Mouse (Mus musculus): ENCODE measurements around the gene St6galnac3.

Gene St6galnac3

DNA sequence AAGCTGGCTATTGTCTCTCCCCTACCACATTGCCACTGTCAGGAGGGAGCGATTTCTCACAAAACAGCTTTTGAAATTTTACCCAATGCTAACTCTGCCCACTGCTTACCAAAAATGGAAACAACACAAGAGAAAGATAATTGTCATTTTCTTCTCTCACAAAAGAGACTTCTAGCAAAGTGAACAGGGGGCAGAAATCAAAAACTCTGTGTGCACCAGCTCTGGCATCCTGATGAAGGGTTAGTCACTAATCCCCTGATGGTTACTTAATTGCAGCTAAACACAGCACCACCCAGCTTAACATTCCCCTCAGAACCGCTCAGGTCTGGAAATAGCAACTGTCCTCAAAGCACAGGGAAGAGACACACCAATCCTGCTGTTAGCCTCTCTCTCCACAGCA is 144.3 kb downstream of the St6galnac3 start:
- DNase-seq: no peak

DNA sequence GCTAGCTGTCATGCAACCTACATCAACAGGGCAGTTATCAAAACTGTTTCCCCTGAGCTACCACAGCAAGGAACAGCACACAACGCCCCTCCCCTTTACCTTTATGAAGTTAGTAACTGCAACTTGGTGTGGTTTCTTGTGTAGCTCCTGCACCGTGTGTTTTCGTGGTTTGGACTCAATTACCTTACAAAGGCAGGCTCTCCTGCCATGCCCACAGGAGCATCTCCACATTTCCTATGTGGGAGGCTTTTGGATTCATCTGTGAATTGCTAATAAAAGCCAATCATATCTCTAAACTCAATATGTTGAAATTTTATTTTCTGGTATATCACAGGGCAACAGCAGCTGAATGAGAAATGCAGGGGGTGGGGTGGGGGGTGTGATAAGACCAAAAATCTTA is 144.8 kb downstream of the St6galnac3 start:
- DNase-seq: no peak

DNA sequence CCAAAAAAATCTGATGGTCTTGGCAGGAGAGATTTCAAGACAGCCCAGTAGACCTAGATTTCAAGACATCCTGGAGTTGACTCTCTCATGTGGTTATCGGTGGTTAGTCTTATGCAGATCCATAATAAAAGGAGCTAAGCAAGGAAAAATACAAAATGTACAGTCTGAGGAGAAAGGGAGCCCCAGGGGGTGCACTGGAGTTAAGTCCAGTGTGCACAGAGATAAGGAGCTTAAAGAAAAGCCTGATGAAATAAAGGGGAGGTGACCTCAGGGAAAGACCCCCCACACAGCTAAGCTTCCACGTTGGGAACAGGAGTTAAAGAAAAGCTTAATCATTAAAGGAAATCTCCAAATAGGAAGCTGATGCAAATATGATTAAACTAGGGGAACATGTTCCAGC is 147.7 kb downstream of the St6galnac3 start:
- no peak for DNase-seq

DNA sequence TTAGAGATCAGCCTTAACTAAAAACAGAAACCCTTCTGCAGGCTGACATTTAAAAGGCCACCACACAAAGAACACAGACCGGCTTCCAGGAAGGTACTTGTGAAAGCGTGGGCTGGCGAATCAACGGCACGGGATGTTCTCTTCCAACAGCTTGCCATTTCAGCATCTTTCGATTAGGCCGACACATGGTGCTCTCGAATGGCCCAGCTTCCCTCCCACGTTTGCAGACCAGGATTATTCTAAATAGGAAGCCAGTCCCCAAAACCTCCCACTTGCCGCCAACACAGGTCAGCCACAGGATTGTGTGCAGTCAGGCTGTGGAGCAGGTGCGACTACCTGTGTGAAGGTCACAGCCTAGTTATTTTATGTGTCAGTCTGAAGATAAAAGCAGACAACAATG is 153.8 kb downstream of the St6galnac3 start:
- no peak for DNase-seq

DNA sequence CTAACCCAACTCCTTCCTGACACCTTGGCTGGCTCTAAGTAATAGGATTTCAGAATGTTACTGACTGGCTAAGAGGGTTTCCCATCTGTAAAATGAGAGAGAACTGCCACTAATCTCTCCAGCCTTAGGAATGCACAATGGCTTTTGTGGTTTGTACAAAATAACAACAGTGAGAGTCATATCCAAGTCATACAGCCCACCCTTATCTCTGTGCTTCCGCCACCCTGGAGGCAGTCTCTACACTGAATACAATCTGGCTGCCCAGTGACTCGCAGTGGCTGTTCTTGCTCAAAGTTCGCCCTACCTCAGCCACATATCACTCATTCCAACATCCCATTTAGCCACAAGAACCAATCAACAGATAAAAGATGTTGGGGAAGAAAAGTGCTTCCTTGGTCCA is 156.2 kb downstream of the St6galnac3 start:
- no peak for DNase-seq

DNA sequence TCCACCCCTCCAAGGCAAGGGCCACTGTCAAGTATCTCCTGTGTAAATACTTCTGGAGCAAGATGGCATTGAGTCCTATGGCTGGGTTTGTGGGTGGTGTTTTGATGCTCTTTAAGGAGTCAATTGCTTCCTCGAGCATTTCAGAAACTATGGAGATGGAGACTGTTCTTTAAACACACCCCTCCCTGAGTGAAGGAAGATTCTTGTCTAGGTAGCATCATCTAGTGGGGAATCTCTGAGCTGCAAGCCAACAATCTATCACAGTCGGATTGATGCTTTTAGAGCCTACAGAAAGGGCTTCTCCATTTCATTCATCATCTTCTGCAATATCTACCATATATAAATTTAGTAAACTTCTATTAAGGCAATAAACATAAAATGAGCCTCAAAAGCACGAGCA is 157.1 kb downstream of the St6galnac3 start:
- DNase-seq: no peak

DNA sequence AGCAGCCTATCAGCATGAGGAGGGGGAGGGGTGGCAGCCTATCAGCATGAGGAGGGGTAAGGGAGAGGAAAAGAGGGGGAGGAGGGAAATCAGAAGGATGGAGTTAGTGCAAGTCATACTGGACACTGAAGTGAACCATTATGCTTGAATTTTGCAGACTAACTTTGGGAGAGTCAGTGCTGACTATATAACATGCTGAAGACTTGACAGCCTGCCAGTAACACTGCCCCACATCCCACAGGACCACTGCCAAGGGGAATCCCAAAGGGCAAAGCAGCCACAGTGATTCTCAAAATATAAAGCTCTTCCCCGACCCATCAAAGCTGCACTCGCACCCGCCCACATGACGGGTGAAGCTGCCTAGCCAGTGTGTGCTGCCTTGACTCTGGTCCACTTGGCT is 157.5 kb downstream of the St6galnac3 start:
- no peak for DNase-seq

DNA sequence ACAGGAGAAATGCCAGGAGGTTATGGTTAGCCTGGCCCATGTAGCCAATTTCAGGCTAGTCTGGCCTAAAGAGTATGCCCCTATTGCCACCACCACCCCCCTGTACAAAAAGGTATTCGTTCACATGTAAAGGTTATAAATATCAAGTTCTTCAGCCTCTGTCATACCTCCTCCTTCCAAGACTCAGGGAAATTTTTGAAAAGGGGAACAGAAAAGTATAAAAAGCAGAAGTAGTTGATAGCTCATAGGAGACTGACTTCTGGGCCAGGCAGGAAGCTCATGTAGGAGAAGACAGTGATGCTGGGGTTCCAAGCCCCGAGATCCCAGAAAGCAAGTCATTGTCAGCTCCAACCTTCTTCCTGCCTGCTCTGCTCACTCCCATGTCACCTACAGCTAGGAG is 158.9 kb downstream of the St6galnac3 start:
- DNase-seq: no peak

DNA sequence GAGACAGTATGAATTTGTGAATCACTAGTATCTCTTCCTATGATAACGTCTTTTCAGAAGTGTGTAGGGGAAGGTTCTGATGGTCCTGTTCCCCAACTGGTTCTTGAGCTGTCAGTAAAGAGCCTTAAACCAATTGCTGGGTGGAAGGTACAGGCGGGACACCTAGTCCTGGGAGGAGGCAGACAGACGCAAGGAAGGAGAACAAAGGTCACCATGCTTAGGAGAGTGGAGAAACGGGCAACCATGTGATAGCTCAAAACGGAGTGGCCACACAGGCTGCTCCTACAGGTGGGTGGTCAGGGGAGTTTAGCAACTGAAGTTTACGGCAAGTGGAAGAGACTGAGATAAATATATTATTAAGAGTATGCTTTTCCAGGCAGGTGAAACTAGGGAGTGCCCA is 164.1 kb downstream of the St6galnac3 start:
- no peak for DNase-seq

DNA sequence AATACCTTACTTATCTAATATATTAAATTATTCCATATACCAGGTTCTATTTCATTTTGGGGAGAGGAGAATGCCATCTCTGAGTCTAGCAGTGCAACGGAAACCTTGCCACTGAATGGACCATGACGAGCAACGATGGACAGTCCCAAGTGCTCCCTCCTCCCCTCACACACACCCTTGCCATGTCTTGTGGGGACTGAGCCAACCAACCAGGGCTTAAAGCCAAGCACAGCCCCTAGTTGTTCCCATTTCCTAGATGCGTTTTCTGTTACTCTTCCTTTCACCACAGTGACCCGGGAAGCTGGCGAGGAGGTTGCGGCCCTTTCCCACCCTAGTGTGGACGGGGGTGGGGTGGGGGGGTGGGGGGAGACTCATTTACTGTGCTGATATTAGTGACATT is 165.4 kb downstream of the St6galnac3 start:
- no peak for DNase-seq

DNA sequence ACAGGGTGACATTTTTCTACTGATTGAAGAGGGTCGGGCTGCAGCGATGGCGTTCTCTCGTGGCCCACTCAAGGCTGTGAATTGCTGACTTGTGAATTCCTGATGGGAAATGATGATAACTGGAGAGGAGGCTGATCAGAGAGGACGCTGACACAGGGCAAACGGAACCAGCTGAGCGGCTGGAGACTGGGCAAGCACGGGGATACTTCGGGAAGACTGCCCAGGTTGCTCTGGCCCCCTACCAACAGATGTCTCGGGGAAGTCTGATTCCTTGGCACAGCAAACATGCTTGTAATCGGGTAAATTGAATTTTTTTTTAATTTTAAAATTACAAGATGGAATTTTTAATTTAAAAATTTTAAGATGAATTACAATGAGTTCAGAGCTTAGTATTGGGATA is 168.4 kb downstream of the St6galnac3 start:
- peak; percentile 21 for DNase-seq

DNA sequence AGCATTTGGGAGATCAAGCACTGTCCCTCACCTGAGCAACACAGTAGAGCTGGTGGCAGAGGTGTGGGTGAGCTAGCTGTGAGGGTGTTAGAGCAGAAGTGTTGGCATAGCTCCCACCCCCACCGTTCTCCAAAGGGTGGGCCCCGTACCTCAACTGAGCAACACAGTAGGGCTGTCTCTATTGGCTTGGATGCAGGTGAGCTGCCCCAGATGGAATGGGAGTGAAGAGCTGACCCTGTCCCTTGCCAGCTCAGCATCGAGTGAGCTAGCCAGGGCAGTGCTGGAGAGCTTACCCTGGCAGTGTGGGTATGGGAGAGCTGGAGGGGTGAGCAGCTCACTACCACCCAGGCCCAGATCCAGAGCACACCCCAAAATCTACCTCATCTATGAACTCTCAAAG is 171.3 kb downstream of the St6galnac3 start:
- no peak for DNase-seq

DNA sequence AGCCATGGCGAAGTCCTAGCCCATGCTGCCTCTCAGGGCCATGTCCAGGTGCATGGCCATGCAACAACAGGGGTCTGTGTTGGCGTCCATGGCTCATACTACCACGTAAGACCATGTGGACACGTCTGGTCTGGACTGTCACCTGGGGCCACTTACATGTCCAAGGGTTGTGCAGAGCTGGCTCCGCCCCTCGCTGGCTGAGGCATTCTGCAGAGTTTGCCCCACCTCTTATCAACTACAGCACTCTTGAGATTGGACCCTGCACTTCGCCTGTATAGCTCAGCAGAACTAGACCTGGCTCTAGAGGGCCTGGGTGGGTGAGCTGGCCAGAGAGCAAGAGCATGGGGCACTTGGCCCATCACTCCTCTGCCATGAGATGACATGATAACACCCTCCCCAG is 171.7 kb downstream of the St6galnac3 start:
- no peak for DNase-seq

DNA sequence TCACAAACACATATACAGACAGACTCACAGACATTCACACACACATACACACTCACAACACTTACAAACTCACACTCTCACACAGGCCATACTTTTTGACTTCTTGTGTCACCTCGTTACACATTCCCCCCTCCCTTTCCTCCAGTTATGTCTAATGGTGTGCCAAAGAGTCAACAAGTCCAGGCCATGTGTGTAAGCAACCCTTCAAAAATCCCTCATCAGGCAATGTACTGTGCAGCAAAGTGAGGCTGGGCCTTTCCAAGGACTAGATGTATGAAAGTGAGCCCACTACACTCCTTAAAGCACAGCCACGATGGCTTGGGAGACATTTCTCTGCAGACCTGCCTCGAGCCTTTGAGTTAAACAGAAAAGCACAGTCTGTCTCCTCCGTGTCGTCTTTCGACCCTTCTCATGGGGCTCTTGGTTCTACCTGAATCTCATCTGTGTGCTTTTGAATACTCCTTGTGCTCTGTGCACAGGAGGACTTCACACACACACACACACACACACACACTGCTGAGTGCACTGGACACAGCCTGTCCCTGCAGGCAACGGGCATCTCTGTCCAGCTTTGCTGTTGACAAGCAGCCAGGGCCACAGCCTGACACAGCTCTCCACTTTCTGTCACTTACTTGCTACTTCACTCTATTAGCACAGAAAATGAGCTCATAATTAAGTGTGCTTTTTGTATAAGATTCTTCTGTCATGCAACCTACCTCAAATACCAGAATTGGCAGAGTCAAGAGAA is 177.9 kb downstream of the St6galnac3 start:
- peak; percentile 19 for DNase-seq

DNA sequence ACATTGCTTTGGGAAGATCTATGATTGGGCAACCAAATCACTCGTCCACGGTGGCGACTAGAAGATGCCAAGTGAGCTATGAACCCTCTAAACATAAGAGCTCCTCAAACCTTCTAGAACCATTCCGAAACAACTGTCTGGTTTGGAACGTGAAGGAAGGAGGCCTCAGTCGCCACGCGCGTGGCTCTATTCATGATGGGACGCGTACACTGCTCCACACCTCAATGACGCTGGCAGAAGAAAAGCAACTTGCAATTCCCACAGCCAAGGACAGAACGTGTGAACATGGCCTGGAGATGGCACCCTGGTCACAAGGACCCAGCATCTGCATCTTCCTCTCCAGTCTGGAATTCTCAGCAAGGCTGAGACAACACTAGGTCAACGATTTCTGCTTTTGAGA is 185.1 kb downstream of the St6galnac3 start:
- no peak for DNase-seq

DNA sequence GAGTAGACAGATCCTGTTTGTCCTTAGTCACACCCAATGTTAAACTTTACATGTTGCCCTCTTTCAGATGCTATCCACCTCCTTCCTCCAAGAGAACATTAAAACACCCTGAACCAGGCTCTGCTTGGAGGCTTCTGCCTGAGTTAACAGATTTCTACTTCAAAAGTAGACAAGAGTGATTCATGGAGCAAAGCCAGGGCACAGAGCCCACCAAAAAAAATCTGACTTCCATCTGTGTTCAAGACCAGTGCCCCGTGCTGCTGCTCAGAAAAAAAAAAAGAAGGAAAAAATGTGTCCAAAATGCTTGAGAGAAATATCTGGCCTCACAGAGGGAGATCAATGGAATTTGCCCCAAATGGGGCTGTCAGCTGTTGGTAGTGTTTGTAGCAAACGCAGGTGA is 186.6 kb downstream of the St6galnac3 start:
- no peak for DNase-seq

DNA sequence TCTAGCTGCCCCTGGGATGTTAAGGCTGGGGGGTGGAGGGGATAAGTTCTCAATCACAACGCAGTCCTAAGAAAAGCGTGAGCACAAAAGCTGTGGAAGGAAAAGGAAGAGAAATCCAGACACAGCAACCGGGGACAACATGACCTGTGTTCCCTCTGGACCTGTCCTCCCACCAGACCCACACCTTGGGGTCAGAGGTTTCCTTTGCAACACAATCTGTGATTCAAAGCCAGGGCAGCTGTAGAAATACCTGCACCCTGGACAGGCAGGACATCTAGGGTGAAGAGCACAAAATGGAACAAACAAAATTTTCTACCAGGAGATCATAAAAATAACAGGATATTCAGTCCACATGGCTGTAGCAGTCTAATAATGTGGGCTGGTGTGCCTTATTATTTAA is 187.5 kb downstream of the St6galnac3 start:
- DNase-seq: no peak

DNA sequence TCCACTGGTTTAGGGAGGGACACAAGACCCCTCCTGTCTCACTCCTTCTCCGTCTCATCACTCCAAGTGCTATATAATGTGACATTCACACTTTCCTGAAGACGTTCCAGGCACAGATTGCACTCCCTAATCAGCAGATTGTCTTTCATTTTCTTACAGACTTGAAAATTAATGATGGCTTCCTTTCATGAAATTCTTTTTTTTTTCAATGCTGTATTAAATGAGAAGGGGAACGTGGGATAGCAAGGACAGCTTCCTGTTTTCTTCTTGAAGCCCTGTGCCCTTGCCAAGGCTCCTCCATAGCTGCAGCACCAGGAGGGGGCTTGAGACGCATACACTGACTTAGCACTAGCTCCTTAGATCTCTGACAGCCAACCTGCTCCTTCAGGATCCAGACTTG is 188.7 kb downstream of the St6galnac3 start:
- no peak for DNase-seq

DNA sequence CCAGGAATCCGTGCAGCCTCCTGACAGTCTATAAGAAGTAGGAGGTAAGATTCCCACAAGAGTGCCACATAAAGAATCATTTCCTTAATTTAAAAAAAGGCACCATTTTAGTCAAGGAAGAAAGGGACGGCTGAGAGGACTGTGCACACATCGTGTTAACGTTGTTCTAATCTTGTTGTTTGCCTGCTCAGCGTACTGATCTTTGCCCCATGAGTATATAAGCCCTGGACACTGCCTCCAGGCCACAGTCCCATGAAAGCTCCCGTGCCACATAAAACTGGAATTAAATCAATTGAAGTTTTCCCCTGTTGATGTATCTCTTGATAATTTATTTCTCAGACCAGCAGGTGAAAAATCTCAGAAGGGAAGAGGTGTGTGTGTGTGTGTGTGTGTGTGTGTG is 195.8 kb downstream of the St6galnac3 start:
- DNase-seq: no peak

DNA sequence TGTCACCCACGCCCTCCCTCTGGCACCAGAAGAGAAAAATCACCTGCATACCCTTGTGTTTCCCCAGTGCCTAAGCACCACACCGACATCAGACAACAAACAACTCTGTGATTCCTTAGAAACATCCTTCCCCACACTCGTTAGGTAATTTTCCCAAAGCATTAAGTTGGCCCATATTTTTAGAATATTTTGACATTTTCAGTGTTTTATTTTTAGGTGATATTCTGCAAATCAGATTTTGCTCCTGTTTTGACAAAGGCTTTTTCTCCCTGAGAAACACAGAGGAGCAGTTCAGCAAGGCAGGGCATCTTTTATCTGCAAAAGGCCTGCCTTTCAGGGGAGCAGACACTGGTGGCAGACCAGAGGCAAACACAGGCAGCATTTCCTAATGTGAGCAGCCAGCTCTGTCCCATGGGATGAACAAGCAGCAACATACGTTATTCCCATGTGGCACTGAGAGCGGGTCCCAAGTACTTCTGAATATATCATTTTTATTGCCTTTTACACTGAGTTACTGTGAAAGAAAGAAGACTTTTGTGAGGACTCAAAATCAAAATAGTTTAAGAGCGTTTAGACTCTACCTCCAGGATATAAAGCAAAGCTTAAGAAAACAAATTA is 199.7 kb downstream of the St6galnac3 start:
- DNase-seq: no peak

DNA sequence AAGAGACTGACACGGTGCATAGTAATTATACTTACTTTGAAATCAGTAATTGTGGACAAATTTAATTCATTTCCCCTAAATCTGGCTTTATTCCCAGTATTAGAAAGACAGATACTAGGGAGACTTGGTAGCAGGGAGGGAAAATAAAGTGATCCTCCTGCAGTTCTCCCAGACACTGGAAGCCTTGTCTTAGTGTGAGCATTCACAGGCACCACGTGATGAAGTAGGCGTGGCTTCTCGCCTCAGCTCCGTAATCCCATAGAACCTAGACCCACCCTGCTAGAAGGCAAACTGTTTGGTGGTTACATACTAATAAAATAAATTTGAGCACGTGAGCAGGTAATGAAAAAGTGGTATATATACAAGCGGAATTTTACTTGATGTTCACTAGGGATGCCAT is 208.1 kb downstream of the St6galnac3 start:
- DNase-seq: no peak

DNA sequence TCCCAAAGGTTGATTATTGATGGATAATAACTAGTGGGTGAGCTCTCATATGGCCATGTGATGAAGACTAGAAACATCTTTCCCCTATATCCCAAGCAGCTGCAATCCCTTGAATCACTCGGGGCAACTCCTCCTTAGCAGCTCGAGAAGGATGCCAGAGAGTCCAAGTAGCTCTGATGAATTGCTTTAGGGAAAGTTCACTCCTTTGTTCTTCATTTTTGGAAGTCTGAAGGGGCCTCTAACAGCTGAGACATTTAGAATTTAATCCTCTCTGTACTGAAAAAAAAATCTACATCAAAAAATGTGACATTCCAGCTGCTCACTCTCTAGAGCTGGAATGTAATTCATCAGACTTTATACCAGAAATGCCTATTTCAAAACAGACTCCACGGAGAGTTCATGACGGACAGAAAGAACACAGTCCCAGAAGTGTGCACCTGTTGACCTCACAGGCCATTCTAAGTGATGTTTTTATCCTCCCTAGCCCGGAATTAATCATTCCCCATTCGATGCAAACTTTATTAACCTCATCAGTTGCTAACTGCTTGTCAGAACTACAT is 211.4 kb downstream of the St6galnac3 start:
- no peak for DNase-seq

DNA sequence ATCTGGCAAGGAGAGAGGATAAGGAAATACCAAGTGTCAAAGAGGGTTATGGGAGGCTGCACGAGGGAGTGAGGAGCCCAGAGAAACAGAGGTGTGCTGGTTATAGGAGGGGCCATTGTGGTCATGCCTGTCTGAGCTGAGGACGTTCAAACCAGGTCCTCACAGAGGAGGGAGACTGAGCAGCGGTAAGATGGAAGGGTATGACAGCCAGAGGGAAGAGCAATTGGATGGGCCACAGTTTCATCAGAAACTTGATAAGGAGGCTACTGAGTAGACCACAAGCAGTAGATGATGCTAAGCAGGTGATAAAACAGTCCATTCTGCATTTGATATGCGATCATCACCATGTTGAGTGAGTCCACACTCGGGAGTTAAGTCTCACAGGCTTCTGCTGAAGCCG is 212.4 kb downstream of the St6galnac3 start:
- no peak for DNase-seq

DNA sequence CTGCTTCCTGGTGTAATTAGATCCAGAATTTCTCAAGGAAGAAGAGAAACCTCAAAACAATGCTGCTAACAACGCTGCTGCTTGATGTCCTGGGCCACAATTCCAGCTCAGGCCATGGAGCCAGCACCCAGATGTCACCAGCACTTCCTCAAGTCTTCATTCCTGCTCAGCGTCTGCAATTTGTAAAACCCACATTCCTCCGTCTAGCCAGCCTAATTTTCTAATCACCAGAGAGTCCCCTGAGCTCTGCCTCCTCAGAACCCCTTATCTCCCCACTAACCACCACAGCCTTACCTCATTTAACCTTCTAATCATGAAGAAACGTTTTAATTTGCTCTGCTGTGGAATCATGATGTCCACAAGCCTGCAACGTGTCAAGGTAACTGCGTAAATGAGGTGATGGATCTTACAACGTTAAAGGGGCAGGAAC is 213.8 kb downstream of the St6galnac3 start:
- no peak for DNase-seq

Data from cerebellum, adult 9-11 months (tissue).